Comparison of ENCODE assay signal across 8 mouse cellular contexts in genomic region chr5:150702714-150703113, GRCm38 (mm10). TPM values are rescaled to one million over a fixed set of nuclear protein-coding genes. Genes with fewer than 3 reads are reported as not detected.
DNase-seq lines count a peak whose midpoint lies in the region; TF ChIP-seq lines count a peak whose summit lies in the region.

No protein-coding gene starts in this region.

- TF ChIP-seq POLR2A in brain, embryonic 14.5 days (IDR thresholded peaks at IDR 0.05; ENCODE audit: borderline replicate concordance, extremely low read depth, insufficient read depth, insufficient read length, poor library complexity, severe bottlenecking): no peak

- intact Hi-C loops in gastrocnemius, postnatal 36 days (cut with DNase I): no loop called here

- DNase-seq in frontal cortex, adult 2 months (ENCODE audit: extremely low spot score in 1 of 2, low spot score in 1 of 2): peak; percentile 18 to 83
- no peak for DNase-seq in frontal cortex, postnatal 14 days (ENCODE audit: low spot score in 2 of 2)
- DNase-seq in right cerebral cortex, adult 2 months (ENCODE audit: low spot score in 2 of 2): peak; percentile 70 to 79
- no peak for DNase-seq in right cerebral cortex, postnatal 25 days
- DNase-seq in brain, embryonic 14.5 days (ENCODE audit: low read depth): peak; percentile 62
- DNase-seq in kidney, adult 8-10 months: peak; percentile 19 to 72
- peak; percentile 87 for DNase-seq in lung, postnatal 36 days
- DNase-seq in gastrocnemius, postnatal 36 days: no peak

- TF ChIP-seq CTCF in brain, embryonic 14.5 days (IDR thresholded peaks at IDR 0.05; ENCODE audit: borderline replicate concordance, extremely low read depth, insufficient read depth, insufficient read length): peak; percentile 13; the same call in 1 of the 2 replicates

RNA-seq across cellular contexts. Expression of gene Pds5b, which starts 29.2 kb away (rescaled TPM):
- polyA plus RNA-seq in frontal cortex, adult 2 months (2012; rRNA removed): 29.9 and 33.9 TPM in 2 replicates
- polyA plus RNA-seq in brain, embryonic 14.5 days (2012; rRNA removed): 34.3 and 48.5 TPM in 2 replicates
- total RNA-seq in gastrocnemius, postnatal 36 days (2021): 10 to 100 TPM; 16.7 to 18.4 TPM

RNA-seq across cellular contexts. Expression of gene N4bp2l2, which starts 36.7 kb away (rescaled TPM):
- 33.4 and 37.8 TPM in 2 replicates for polyA plus RNA-seq in frontal cortex, adult 2 months (2012; rRNA removed)
- 24.7 and 31.0 TPM in 2 replicates for polyA plus RNA-seq in brain, embryonic 14.5 days (2012; rRNA removed)
- total RNA-seq in gastrocnemius, postnatal 36 days (2021): 10 to 100 TPM; 23.6 to 28.8 TPM

Comparison
In these comparisons a context has a peak if more than half of its experiments do, and no peak if none do; other contexts are left out.
1. DNase-seq: peak in frontal cortex, adult 2 months (2 of 2), right cerebral cortex, adult 2 months (2 of 2), brain, embryonic 14.5 days (single experiment), kidney, adult 8-10 months (2 of 2) and lung, postnatal 36 days (single experiment); none in frontal cortex, postnatal 14 days (0 of 2), right cerebral cortex, postnatal 25 days (single experiment) and gastrocnemius, postnatal 36 days (0 of 2).